Mouse (Mus musculus): Measurements from ENCODE around the gene Aff2.

Aff2 gene

GRCm38 (mm10) chrX:69579903-69580459 is 219.9 kb downstream of the Aff2 start:
- TF ChIP-seq GATA4 (IDR thresholded peaks at IDR 0.05; ENCODE audit: insufficient replicate concordance, low read length): no peak

DNA sequence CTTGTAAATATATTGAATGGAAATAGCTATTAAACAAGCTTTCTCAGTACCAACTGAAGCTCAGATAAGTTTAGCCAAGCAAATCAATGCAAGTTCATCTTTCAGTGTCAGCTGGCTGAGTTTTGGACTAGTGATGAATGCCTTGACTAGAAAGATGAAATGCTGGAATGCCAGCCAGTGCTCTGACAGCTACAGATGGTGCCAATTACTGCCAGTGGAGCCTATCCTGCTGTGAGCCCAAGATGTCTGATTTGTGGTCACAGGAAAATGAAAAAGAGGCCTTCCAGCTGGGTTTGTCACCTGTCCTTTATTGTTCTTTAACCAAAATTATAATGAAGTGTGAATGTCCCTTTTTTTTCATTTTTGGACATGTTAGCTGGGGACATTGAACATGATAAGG is 248.7 kb downstream of the Aff2 start:
- no peak for TF ChIP-seq GATA4 (IDR thresholded peaks at IDR 0.05; ENCODE audit: insufficient replicate concordance, low read length)

- no peak for TF ChIP-seq GATA4 (IDR thresholded peaks at IDR 0.05; ENCODE audit: insufficient replicate concordance, low read length)
These were observed 302.9 kb downstream of the Aff2 start for GRCm38 (mm10) chrX:69663038-69663437.

DNA sequence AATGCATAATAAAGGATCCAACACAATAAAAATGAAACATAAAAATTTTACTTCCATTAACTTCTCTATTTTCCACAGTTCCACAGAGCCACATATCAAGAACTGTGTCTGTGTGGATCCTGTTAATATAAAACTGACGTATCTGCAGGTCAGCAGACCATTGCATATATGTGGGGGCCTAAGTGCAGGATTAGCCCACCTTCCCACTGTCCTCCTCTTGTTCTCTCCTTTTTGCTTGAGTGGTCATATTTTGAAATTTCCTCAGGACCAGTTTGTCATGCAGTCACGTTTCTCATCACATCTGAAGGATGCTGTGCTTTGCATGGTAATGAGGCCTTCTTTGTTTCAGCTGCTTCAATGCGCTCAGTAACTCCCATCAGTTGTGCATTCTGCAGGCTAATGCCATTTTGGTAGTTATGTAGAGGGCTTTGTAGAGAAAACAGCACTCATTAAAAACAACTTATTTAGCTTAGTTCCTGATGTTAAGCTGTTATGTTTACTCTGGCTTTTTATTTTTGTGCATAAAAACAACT is 306.1 kb downstream of the Aff2 start:
- TF ChIP-seq GATA4 (IDR thresholded peaks at IDR 0.05; ENCODE audit: insufficient replicate concordance, low read length): no peak

- no peak for TF ChIP-seq GATA4 (IDR thresholded peaks at IDR 0.05; ENCODE audit: insufficient replicate concordance, low read length)
These were observed 315.6 kb downstream of the Aff2 start for GRCm38 (mm10) chrX:69675691-69676090.

GRCm38 (mm10) chrX:69698840-69699239 is 338.7 kb downstream of the Aff2 start:
- no peak for TF ChIP-seq GATA4 (IDR thresholded peaks at IDR 0.05; ENCODE audit: insufficient replicate concordance, low read length)

GRCm38 (mm10) chrX:69738972-69739371 is 378.9 kb downstream of the Aff2 start:
- TF ChIP-seq GATA4 (IDR thresholded peaks at IDR 0.05; ENCODE audit: insufficient replicate concordance, low read length): no peak

- TF ChIP-seq GATA4 (IDR thresholded peaks at IDR 0.05; ENCODE audit: insufficient replicate concordance, low read length): no peak
These were observed 385.0 kb downstream of the Aff2 start for GRCm38 (mm10) chrX:69744962-69745597.

DNA sequence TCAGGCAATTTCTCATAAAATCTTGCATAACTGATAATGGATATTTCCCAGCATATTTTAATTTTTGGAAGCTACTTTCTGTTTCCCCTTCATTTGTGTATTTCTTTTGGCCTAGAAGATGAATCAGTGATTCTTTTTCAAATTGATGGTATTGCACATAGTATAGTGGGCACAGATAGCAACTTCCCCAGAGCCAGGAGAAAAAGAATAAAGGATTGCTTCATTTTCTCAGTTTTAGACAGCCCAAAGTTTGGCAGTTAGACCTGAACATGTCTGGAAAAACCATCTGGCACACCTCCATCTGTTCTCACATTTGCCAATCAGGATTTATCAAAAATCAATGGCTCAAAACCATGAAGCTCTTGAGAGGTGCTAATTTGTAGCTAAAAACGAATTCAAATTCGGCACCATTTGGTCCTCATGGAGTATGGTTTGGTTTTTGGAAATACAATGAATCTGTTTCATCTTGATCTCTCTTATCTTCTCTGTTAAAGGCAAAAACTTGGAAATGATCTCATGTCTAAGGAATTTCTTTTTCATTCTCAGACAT is 441.9 kb downstream of the Aff2 start:
- no peak for TF ChIP-seq GATA4 (IDR thresholded peaks at IDR 0.05; ENCODE audit: insufficient replicate concordance, low read length)

DNA sequence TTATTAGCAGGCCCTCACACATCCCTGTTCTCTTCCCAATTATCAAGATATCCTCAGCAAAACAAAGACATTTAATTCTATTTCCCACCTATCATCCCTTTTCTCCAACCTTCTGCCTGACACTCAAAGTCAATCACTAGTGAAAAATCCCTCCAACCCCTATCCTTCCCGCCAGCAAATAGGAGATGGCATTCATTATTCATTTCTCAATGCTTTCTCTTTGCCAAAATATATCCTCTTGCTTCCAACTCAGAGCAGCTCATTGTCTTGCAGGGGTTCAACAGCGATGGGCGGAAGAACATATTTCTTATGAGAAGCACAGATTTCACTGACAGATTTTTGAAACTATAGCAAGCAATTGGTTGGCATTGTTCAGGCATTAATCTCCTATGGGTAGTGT is 442.4 kb downstream of the Aff2 start:
- no peak for TF ChIP-seq GATA4 (IDR thresholded peaks at IDR 0.05; ENCODE audit: insufficient replicate concordance, low read length)

DNA sequence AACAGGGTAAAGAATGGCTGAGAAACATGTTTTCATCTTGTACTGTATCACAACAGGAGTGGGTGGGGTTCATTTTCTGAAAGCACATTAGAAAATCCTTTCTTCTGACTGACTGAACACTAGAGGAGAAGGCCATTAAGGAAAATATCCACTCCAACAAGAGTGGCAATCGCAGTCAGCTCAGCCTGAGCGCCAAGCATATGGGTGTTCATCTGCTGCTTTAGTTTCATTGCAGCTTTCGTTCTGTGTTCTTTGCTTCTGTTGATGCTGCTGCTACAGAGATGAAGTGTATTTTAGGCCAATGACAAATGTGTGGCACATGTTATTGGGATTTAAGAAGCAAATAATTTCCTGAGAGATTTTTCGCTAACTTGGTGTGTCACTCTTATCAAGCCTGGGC is 451.7 kb downstream of the Aff2 start:
- no peak for TF ChIP-seq GATA4 (IDR thresholded peaks at IDR 0.05; ENCODE audit: insufficient replicate concordance, low read length)

GRCm38 (mm10) chrX:69815054-69815453 is 455.0 kb downstream of the Aff2 start:
- no peak for TF ChIP-seq GATA4 (IDR thresholded peaks at IDR 0.05; ENCODE audit: insufficient replicate concordance, low read length)

DNA sequence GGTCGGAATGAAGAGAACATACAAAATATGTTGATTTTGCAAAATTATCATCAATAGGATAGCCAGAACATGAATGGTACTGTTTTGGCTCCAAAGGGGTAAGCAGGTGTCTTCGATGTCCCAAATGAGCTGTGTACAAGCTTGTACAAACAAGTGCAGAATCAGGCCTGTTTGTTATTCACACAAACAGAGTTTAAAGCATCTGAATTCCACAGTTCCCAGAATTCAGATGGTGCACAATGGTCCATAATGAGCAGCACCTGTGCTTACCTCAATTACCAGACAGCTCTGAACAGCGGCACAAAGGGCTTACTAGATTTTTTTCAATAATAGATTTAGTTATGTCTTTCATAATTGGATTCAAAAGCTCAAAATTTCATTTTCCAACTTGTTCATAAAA is 457.6 kb downstream of the Aff2 start:
- no peak for TF ChIP-seq GATA4 (IDR thresholded peaks at IDR 0.05; ENCODE audit: insufficient replicate concordance, low read length)

DNA sequence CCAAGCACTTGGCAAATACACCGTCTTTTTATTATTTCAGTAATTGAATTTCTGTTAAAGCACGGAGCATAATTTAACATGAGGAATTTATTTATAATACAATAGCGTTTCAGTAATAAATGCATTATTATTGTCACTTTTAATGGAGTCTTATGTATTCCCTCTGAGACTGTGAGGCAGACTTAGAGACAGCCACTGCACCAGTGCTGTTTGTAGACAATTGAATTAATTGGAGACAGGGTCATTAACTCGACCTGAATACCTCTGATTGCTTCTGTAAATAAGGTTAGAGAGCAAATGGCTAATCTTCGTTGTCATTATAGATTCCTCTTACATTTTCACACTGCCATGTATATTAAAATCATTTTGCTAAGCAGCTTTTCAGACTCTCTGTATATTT is 458.1 kb downstream of the Aff2 start:
- no peak for TF ChIP-seq GATA4 (IDR thresholded peaks at IDR 0.05; ENCODE audit: insufficient replicate concordance, low read length)

GRCm38 (mm10) chrX:69867601-69868000 is 507.5 kb downstream of the Aff2 start:
- no peak for TF ChIP-seq GATA4 (IDR thresholded peaks at IDR 0.05; ENCODE audit: insufficient replicate concordance, low read length)

DNA sequence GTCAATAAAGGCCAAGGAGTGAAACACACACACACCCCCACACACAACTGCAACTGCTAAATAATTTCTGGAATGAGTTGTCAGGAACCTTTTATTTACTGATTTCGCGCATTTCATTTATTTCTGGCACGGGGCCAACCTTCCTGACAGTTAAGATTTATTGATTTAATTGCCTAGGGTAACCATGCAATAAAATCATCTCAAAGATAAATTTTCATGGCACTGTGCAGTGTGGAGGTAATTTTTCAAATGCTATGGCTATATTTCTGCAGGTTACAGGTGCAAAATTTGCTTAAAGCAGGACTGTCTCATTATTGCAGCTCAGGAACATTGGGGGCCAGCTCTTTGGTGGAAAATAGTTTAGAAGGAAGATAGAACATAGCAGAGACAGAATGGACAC is 531.6 kb downstream of the Aff2 start:
- no peak for TF ChIP-seq GATA4 (IDR thresholded peaks at IDR 0.05; ENCODE audit: insufficient replicate concordance, low read length)

All from liver, adult (tissue).